Mouse (Mus musculus) liver, embryonic 15.5 days (tissue): Measurements from ENCODE around the gene Ccdc103. TPM values are rescaled to one million over a fixed set of nuclear protein-coding genes. Genes with fewer than 3 reads are reported as not detected.

Source experiments
- ATAC-seq: fragments of 200-750 bp; cut with Nextera tagmentation; 2 replicates; pipeline ENCODE4 v1.8.0; 2017; ENCODE audit warnings: moderate number of reproducible peaks, mild to moderate bottlenecking, moderate library complexity; ENCODE audit not compliant: insufficient read depth
- H3K27ac ChIP-seq: fragments of 300-500 bp; sonication (generic); replicated peaks from 2 replicates; pipeline ENCODE4 v1.5.1; 2015; ENCODE audit warnings: mild to moderate bottlenecking, inconsistent platforms
- H3K27me3 ChIP-seq: fragments of 300-500 bp; sonication (generic); 2 replicates; pipeline ENCODE4 v1.6.1; 2015; ENCODE audit warnings: mild to moderate bottlenecking, inconsistent platforms
- H3K36me3 ChIP-seq: fragments of 300-500 bp; sonication (generic); replicated peaks from 2 replicates; pipeline ENCODE4 v1.6.1; 2015; ENCODE audit warnings: moderate library complexity, mild to moderate bottlenecking, inconsistent platforms
- H3K4me1 ChIP-seq: fragments of 300-500 bp; sonication (generic); replicated peaks from 2 replicates; pipeline ENCODE4 v1.6.1; 2015; ENCODE audit warnings: inconsistent platforms
- H3K4me2 ChIP-seq: fragments of 300-500 bp; sonication (generic); 2 replicates; pipeline ENCODE4 v1.6.1; 2015; ENCODE audit warnings: moderate library complexity, mild to moderate bottlenecking, inconsistent platforms
- H3K4me3 ChIP-seq: fragments of 300-500 bp; sonication (generic); replicated peaks from 2 replicates; pipeline ENCODE4 v1.5.1; 2015; ENCODE audit warnings: mild to moderate bottlenecking, inconsistent platforms
- H3K9ac ChIP-seq: fragments of 300-500 bp; sonication (generic); 2 replicates; pipeline ENCODE4 v1.6.1; 2015; ENCODE audit warnings: moderate library complexity, mild to moderate bottlenecking, inconsistent platforms
- H3K9me3 ChIP-seq: fragments of 300-500 bp; sonication (generic); replicated peaks from 2 replicates; pipeline ENCODE4 v1.6.1; 2016; ENCODE audit warnings: inconsistent platforms
- WGBS: fragments of 180-500 bp; shearing (Covaris S2); methylation state at CpG from one replicate; pipeline ENCODE4 v1.1.7; 2015; ENCODE audit warnings: mixed read lengths; ENCODE audit not compliant: insufficient replicate concordance; 5-methylcytosine and 5-hydroxymethylcytosine counted together
- polyA plus RNA-seq: library from polyadenylated mRNA; unstranded; fragments of >200 nt; fragmentation: Nextera tagmentation; extraction: Ambion mirVana; gene quantifications from 2 replicates; pipeline ENCODE4 v1.2.1, GENCODE M21; 2015

Gene Ccdc103
- 1.0 and 1.1 TPM in 2 replicates for polyA plus RNA-seq

- Histone ChIP-seq H3K27me3 (peaks cover 34% of the 10 kb centered on the region), H3K4me1 (peaks cover 55% of the 10 kb centered on the region), H3K36me3 (peaks cover 21% of the 10 kb centered on the region), H3K4me3 (peak within 1 kb of the TSS; percentile 83), H3K9me3 (no peaks in the 10 kb centered on the region), H3K27ac (peak within 1 kb of the TSS; percentile 80), H3K4me2 (peak within 1 kb of the TSS; percentile 82), H3K9ac (peak within 1 kb of the TSS; percentile 86)
- WGBS, result under 1% methylated on average over 62 of the region's 62 CpGs
- ATAC-seq, result peak; percentile 92
These were observed at the start of gene Ccdc103, which contains the start of gene Eftud2 for GRCm38 (mm10) chr11:102880585-102881313. Gene Ccdc103, plus strand, starts transcription at chr11:102881204. Gene Eftud2, minus strand, starts transcription at chr11:102880985.

DNA sequence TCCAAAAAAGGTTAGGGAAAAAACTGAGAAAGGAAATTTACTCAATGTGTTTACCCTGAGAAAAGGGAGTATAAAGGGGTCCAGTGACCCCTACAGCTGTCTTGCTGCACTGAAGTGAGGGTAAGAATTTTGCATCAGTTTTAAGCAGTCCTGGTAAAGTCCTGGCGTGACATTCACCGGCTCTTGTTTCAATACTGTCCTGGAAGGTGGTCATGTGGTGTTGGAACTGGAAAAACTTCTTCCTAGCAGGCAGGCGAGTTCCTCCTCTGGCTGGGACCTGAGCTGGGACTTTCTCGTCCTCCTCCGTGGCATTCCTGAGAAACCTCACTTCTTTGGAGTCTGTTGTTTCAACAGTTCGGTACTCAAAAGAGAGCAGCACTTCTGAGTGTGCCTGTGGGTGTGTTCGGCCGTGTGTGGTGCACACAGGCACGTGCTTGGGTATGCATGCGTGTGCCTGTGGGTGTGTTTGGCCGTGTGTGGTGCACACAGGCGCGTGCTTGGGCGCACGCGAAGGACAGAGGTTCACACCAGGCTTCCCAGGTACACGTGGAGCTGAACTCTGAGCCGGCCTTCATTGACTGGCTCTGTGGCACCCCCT, 48.2 kb upstream of the Ccdc103 start:
- Histone ChIP-seq H3K27ac (no peak overlapping the region), H3K9ac (no peak overlapping the region), H3K27me3 (peaks cover 4% of the 10 kb centered on the region; the same call in 1 of the 2 replicates), H3K4me1 (no peaks in the 10 kb centered on the region), H3K36me3 (peaks cover 14% of the 10 kb centered on the region), H3K4me3 (no peak overlapping the region), H3K9me3 (no peaks in the 10 kb centered on the region), H3K4me2 (no peak overlapping the region)
- WGBS, result 59% methylated on average over 18 of the region's 18 CpGs
- ATAC-seq, result no peak

DNA sequence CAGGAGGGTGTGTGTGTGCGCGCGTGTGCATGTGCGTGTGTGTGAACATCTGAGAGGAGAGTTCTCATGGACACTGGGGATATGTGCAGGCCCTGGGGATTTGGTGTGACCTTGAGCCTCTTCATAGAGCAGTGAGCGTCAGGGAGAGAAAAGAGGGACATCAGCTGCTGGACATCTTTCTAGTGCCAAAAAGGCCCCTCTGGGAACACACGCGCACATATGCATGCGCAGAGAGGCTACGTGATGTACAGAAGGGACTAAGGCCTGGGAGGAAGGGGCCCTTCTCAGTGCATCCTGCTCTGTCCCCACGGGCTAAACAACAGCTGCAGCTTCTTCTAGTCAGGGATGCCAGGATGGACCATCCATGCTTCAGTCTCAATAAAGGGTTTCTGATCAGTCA, 46.8 kb upstream of the Ccdc103 start:
- H3K27me3 ChIP-seq, result peaks cover 4% of the 10 kb centered on the region; the same call in 1 of the 2 replicates
- peaks cover 28% of the 10 kb centered on the region for H3K36me3 ChIP-seq
- WGBS, result 81% methylated on average over 10 of the region's 10 CpGs
- H3K27ac ChIP-seq, result no peak overlapping the region
- H3K9ac ChIP-seq, result no peak overlapping the region
- no peak overlapping the region for H3K4me2 ChIP-seq
- H3K4me1 ChIP-seq, result no peaks in the 10 kb centered on the region
- no peaks in the 10 kb centered on the region for H3K9me3 ChIP-seq
- no peak overlapping the region for H3K4me3 ChIP-seq
- no peak for ATAC-seq

DNA sequence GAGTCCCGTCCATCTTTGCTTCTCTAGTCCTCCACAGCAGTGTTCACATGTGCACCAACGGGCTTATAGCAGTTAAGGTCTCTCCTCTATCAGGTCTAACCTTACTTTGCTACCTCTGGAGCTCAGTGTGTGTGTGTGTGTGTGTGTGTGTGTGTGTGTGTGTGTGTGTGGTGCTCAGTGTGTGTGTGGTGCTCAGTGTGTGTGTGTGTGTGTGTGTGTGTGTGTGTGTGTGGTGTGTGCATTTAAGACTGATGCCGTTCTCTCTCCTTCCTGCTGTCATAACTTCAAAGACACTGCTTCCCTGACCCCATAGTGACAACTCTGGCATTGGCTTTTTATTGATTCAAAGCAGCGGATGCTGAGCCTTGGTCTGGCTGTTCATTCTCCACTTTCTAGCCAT, 45.5 kb upstream of the Ccdc103 start, which contains the start of gene Higd1b:
Gene Higd1b, plus strand, starts transcription at position 301 of the 400 bp plus-strand sequence.
- Histone ChIP-seq H3K27me3 (peaks cover 4% of the 10 kb centered on the region; the same call in 1 of the 2 replicates), H3K4me3 (no peak within 1 kb of the TSS), H3K4me1 (no peaks in the 10 kb centered on the region), H3K27ac (no peak within 1 kb of the TSS), H3K36me3 (peaks cover 42% of the 10 kb centered on the region), H3K4me2 (no peak within 1 kb of the TSS), H3K9ac (no peak within 1 kb of the TSS), H3K9me3 (no peaks in the 10 kb centered on the region)
- WGBS, result 60% methylated on average over 4 of the region's 4 CpGs
- ATAC-seq, result no peak

GRCm38 (mm10) chr11:102836146-102836545, 44.9 kb upstream of the Ccdc103 start:
- Histone ChIP-seq H3K27me3 (no peaks in the 10 kb centered on the region; the same call in 1 of the 2 replicates), H3K27ac (no peak overlapping the region), H3K36me3 (peaks cover 47% of the 10 kb centered on the region), H3K4me2 (no peak overlapping the region), H3K4me3 (no peak overlapping the region), H3K9me3 (no peaks in the 10 kb centered on the region), H3K4me1 (no peaks in the 10 kb centered on the region), H3K9ac (no peak overlapping the region)
- WGBS, result 86% methylated on average over 9 of the region's 9 CpGs
- ATAC-seq, result no peak

DNA sequence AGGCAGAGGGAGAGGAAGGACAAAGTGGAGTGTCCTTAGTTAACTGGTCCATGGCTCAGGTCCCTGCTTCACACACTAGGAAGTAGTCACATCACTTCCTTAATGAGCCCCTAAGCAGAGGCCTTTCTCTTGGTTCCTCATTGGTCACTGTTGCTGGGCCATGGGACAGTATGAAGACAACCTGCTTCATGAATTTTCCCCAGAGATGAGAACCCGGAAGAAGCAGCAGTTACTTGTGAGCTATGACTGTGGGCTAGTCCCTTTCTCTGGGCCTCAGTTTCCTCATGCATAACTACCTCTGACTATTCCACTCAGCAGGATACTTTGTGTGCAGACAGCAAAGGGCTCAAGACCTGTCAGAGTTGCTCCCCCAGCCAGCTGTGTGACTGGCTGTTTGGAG, 43.6 kb upstream of the Ccdc103 start:
- H3K4me3 ChIP-seq, result no peak overlapping the region
- no peak for ATAC-seq
- no peaks in the 10 kb centered on the region; the same call in 1 of the 2 replicates for H3K27me3 ChIP-seq
- H3K9me3 ChIP-seq, result no peaks in the 10 kb centered on the region
- WGBS, result 68% methylated on average over 1 of the region's 1 CpGs
- no peaks in the 10 kb centered on the region for H3K4me1 ChIP-seq
- H3K27ac ChIP-seq, result no peak overlapping the region
- peaks cover 59% of the 10 kb centered on the region for H3K36me3 ChIP-seq
- H3K9ac ChIP-seq, result no peak overlapping the region
- no peak overlapping the region for H3K4me2 ChIP-seq

DNA sequence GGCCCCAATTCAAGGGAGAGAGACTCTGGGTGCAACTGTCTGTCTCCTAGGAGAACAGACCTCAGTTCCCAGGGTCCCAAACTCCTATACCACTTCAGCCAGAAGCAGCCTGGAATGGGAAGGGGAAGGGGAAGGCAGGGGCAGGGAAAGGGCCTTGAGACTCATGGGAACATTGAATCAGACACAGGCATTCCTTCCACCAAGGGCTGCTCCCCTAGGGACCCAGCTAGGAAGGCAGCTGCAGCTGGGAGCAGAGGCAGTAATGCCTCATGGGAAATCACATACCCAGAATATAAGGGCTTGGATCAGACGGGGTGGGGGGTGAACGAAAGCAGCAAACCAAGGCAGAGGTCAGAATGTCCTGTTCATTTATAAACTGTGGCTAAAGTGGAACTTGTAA, 42.9 kb upstream of the Ccdc103 start:
- Histone ChIP-seq H3K9ac (no peak overlapping the region), H3K4me3 (no peak overlapping the region), H3K9me3 (no peaks in the 10 kb centered on the region), H3K27me3 (no peaks in the 10 kb centered on the region; the same call in 1 of the 2 replicates), H3K4me1 (no peaks in the 10 kb centered on the region), H3K27ac (no peak overlapping the region), H3K36me3 (peaks cover 67% of the 10 kb centered on the region), H3K4me2 (no peak overlapping the region)
- 81% methylated on average over 2 of the region's 2 CpGs for WGBS
- no peak for ATAC-seq

DNA sequence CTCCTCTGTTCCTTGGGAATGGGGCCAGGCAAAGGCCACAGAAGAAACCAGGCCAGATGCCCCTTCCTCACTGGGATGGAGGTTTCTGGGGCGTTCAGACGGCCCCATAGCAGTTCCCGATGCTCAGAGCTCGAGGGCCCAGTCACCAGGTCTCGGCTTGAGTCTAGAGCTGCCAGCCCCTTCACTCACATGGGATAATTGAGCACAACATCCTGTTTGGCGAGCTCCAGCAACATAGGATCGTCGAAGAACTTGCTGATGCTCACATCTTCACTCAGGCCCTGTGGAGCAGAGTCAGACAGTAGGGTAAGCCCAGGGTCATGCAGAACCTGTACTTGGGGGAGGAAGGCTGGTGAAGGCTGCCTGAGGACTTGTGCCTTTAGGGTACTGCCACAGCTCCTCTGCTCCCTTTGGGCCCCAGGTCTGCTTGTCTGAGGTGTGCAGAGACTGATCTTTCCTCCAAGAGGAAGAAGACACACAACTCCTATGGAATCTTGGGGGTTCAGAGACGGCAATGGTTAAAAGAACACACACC, 42.3 kb upstream of the Ccdc103 start:
- Histone ChIP-seq H3K27ac (no peak overlapping the region), H3K36me3 (peaks cover 72% of the 10 kb centered on the region), H3K4me1 (no peaks in the 10 kb centered on the region), H3K9me3 (no peaks in the 10 kb centered on the region), H3K9ac (no peak overlapping the region), H3K27me3 (no peaks in the 10 kb centered on the region; the same call in 1 of the 2 replicates), H3K4me2 (no peak overlapping the region), H3K4me3 (no peak overlapping the region)
- WGBS, result 82% methylated on average over 9 of the region's 9 CpGs
- ATAC-seq, result no peak

DNA sequence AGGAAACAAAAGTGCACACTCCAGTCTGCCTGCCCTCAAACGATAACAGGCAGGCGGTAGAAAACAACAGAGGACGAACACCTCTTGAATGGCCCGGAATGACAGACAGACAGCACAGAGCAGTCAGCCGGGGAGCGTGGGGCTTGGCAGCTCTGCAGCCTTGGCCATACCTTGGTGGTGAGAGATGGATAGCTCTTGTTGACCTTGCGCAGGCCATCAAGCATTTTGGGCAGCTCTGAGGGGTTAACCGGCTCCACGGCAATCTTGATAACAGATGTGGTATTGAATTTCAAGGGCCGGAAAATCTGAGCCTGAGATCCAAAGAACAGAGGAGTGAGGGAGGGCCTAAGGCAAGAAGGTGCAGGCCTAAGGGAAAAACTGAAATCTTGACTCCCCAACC, 35.1 kb upstream of the Ccdc103 start:
- H3K9me3 ChIP-seq, result no peaks in the 10 kb centered on the region
- H3K4me2 ChIP-seq, result no peak overlapping the region
- H3K27ac ChIP-seq, result no peak overlapping the region
- WGBS, result 83% methylated on average over 10 of the region's 10 CpGs
- peaks cover 100% of the 10 kb centered on the region for H3K36me3 ChIP-seq
- H3K4me1 ChIP-seq, result no peaks in the 10 kb centered on the region
- no peaks in the 10 kb centered on the region for H3K27me3 ChIP-seq
- H3K9ac ChIP-seq, result no peak overlapping the region
- no peak overlapping the region for H3K4me3 ChIP-seq
- ATAC-seq, result no peak

DNA sequence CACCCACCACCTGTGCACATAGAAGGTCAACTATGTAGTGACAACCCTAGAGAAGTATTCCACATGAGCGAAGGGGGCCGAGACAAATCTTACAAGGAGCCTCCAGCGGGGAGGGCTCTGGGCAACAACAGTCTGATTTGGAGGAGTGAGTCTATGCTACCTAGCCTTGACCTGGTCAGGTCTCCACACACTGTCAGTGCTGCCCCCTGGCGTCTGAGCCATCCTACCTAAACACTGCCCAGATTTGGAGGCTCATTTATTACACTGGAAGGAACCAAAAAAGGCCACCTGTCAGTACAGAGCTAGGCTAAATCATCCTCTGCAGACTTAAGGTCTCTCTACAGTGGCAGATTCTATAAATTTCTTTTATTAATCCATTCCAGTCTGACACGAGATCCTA, 29.1 kb upstream of the Ccdc103 start:
- WGBS, result 59% methylated on average over 5 of the region's 5 CpGs
- no peak overlapping the region for H3K27ac ChIP-seq
- no peaks in the 10 kb centered on the region for H3K9me3 ChIP-seq
- no peaks in the 10 kb centered on the region for H3K27me3 ChIP-seq
- ATAC-seq, result no peak
- H3K4me3 ChIP-seq, result no peak overlapping the region
- no peaks in the 10 kb centered on the region for H3K4me1 ChIP-seq
- H3K4me2 ChIP-seq, result no peak overlapping the region
- peaks cover 98% of the 10 kb centered on the region for H3K36me3 ChIP-seq
- no peak overlapping the region for H3K9ac ChIP-seq

DNA sequence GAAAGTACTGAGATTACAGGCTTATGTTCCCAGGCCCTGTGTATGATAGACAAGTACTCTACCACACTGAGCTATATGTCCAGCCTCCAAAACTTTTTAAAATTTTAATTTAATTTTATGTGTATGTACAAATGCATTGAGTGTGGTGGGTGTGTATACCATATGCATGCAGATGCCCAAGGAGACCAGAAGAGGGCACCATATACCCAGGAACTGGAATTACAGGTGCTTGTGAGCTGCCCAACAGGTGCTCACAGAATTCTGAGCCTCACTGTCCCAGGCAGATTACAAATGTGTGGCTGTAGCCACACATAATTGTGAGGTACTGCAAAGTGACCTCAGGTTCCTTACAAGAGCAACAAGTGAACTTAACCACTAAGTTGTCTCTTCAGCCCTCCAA, 27.2 kb upstream of the Ccdc103 start:
- no peak overlapping the region for H3K27ac ChIP-seq
- H3K9ac ChIP-seq, result no peak overlapping the region
- no peak for ATAC-seq
- H3K27me3 ChIP-seq, result no peaks in the 10 kb centered on the region
- peaks cover 98% of the 10 kb centered on the region for H3K36me3 ChIP-seq
- no peak overlapping the region for H3K4me3 ChIP-seq
- no peak overlapping the region for H3K4me2 ChIP-seq
- no peaks in the 10 kb centered on the region for H3K9me3 ChIP-seq
- no peaks in the 10 kb centered on the region for H3K4me1 ChIP-seq
